Mouse (Mus musculus) mammary gland, adult 2 months (tissue): Measurements from ENCODE around the gene Creb3l4. TPM values are rescaled to one million over a fixed set of nuclear protein-coding genes. Genes with fewer than 3 reads are reported as not detected.

Source experiments
- polyA plus RNA-seq: library from polyadenylated mRNA; depleted of rRNA; stranded (reverse); fragments of >200 nt; gene quantifications from 2 replicates; pipeline ENCODE4 v1.2.3, GENCODE M21; 2012; ENCODE audit warnings: low replicate concordance; rRNA removed

The Creb3l4 gene
- polyA plus RNA-seq = 1.7 and 2.5 TPM in 2 replicates

DNA sequence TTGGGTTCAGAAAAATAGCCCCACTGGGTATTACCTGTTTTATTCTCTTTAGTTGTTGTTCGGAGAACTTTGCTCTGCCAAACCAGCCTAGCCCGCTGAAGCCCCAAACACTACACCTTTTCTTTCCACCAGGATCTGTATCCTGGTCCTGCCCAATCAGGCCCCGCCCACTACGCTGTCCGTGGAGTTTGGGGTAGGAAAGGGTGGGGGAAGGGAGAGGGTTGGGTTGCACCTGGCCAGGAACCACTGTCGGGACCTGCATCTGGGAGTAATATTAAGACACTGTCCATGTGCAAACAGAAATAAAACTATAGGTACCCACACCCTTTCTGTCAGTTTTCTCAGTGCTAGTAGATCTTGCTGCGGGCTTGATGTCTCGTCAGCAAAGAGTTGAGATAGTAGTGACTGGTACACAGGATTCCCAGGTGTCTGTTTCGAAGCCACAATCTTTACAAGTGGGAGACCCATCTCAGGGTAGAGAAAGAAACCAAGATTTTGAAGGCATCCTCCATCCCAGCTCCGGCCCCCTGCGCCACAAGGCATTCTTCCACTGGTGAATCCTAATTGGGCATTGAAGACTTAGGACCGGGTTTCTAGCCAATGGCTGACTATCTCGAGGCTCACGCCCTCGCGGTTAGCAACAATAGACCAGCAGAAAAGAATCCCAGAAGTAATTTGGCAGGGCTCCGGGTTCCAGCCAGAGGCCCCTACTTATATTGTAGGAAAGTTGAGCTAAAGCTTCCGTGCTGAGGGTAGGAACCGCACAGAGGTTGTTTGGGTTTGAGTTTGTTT, at the start of gene Creb3l4:
Gene Creb3l4, minus strand, starts transcription at position 529 of the 792 bp plus-strand sequence.

DNA sequence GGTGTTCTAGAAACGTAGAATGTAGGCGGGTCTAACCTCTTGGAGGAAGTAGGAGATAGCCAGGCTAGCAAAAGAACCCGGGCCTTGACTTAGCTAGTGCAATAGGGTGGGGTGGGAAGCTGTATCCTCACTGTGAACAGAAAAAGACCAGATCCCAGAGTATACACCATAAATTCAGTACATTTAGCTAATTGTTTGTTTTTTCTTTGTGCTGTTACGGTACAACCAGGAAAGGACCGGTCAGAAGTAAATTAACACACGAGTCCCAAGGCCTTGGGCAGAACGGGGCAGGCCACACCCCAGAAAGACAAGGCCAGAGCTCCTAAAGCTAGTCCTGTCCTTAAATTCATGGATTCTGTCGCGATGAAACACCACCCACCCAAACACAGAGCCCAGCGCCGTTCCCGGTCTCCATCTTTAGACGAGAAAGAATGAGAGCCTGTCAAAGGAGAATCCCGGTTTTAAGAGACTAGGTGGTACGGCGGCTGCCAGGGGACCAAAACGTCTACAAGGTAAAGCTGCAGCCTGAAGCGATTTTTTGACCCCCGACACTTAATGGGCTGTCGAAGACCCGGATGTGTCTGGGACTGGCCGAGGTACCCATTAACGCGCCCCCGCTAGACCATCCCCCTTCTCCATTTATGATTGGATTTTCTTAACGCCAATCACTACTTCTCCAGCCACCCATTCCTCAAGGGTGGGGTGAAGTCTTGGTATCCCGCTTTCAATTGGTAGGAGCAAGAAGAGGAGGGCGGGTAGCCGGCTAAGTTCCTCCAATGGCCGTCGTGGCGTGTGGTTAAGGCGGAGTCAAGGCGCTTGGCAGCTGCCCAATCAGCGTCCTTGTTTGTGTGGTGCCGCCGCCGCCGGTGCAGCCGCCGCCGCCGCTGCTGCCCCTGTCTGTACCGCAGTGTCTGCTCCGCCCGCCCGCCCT, 49.3 kb upstream of the Creb3l4 start, which contains the start of gene Gatad2b:
Gene Gatad2b, plus strand, starts transcription at position 834 of the 931 bp plus-strand sequence.

DNA sequence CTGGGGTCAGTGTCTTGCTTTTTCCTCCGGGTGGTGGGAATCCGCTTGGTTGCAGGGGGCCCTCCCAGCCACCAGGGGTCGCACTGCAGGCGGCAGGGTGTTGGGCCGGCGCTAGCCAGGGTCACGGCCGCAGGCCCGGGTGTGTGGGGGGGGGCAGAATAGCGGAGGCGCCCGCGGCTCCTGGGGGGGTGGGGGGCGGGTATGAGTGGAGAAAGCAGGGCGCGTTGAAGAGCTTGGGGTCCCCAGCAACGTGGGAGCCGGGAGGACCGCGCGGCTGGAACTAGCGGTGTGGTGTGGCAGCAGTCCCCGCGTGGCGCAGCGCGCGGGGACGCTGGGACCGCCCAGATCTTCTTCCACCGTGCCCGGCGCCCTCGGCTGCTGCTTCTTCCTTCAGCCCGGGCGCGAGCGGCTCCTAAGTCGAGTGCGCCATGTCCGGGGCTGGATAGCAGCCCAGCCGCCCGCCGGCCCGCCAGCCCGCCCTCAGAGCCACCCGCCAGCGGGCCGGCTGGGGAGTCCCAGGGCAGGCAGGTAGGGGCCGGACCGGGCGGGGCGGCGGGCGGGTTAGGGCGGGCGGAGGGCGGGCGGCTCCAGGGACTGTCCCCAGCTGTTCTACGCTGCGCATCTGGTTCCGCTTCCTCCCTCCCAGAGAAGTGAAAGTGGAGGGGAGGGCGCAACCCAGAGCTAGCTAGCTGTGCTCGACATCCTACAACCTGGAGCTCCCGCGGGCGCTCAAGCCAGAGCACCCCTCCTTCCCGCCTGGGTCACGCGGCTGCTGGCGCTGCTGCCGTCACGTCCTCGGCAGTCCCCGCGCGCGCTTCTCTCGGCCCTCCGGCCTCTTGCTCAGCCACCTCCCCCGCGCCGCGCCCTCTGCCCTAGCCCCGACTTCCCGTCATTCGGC, 22.0 kb upstream of the Creb3l4 start, which contains the start of gene Dennd4b:
Gene Dennd4b, plus strand, starts transcription at position 152 of the 898 bp plus-strand sequence.

DNA sequence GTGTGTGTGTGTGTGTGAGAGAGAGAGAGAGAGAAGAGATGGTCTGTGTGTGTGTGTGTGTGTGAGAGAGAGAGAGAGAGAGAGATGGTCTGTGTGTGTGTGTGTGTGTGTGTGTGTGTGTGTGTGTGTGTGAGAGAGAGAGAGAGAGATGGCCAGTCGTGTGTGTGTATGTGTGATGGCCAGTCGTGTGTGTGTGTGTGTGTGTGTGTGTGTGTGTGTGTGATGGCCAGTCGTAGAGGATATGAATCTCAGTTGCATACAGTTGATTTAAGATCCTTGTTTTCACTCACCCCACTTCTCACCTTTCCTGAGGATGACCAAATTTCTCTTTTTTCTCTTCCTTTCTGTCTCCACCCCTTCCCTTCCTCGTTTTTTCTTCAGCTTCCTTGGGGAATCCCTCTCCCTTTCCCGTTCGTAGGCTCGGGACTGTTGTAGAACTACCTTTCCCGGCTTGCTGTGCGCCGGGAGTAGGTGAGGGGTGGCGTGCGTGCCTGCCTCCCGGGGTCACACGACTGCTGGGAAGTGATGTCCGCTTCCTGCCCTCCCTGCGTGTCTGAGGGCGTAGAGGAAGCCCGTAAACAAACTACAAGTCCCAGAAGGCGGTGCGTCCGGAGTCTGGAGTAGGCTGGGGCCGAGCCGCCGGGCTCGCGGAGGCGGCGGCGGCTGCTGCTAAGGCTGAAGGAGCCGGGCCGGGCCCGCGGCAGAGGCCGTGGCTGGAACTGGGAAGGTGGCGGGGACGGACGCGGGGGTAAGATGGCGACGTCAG, 10.5 kb upstream of the Creb3l4 start, which contains the start of gene Crtc2:
Gene Crtc2, plus strand, starts transcription at position 511 of the 766 bp plus-strand sequence.

DNA sequence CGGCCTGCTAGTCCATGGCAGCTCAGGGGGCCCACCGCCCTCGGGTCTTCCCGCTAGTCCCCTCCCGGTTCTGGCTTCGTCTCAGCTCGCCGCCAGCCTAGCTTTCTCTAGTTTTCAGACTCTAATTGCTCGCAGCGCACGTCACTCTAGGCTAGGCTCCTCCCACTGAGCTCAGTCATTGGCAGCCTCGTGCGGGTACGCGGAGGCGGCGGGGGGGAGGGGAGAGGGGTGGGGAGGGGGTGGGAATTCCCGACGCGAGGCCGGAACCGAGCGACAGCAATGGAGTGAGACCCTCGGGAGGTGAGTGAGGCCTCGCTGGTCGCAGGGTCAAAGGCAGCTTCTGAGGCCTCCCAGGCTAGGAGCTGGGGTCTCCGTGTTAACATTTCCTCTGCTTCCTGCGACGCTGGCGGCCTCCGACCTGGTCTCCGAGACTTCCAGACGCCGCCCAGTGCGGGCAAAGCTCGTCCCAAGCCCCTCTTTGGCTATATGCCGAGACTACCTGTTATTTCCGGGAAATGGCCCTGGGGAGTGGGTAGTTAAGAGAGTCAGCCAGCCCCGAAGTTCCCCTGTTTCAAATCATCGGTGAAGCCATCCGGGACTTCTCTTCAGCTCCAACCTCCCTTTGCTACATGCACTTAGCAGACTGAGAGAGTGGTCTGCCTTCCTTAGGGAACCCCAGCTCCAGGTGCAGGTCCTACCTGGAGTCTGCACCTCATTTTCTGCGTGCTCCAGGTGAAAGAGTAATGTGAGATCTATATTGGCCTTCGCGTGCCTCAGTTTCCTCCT, 4.8 kb upstream of the Creb3l4 start, which contains the start of gene Slc39a1:
Gene Slc39a1, plus strand, starts transcription at position 213 of the 786 bp plus-strand sequence.

DNA sequence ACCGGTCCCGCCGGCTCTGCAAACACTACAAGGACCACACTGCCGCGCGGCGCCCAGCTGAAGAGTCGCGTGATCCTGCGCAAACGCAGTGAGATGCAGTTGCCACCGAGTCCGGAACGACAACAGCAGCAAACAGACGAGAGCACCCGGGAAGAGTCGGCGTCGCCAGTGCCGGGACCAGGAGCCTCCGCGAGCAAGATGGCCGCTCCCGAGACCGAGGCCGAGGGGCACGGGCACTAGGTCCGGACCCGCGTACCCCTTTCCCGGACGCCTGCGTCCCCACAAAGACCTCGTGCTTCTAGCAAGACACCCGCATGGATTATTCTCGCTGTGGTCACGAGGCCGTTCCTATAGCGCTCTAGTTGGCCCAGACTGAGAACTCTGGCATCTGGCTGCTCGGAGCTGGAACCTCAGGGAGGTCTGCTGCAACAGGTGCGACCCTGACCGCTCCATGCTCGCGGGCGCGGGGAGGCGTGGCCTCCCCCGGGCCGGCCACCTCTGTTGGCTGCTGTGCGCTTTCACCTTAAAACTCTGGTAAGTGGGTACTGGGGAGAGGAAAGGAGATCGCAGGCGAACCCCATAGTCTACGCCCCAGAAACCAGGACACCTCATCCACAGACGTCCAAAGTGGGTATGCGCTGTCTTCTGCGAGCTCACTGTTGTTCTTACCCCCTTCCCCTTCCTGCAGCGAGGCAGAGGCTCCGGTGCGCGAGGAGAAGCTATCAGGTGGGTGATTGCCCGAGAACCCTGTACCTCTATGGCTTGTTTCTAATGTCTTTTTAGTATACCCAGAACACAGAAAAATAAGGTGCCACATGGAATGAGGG, 11.6 kb downstream of the Creb3l4 start, which contains the start of gene Jtb:
Gene Jtb, plus strand, starts transcription at position 91 of the 827 bp plus-strand sequence.

DNA sequence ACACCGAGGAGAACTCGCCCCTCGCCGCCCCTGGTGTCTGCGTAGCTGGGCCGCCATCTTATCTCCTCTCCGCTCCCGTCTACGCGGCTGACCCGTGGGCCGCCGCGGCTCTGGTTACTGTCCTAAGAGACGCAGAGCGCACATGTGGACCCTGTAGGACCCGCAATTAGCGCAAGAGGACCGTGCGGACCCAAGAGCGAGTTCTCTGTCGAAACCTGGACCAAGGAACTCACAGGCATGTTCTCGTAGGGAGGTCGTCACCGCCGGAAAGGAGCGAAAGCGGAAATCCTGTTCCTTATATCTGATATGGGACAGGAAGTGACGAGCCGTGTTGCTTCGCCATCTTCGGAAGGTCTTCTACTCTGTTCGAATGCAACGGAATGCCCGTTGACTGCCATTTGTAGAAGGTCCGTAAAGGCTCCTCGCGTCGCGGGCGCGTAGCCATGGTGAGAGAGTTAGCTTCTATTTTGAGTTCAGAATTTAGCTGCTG, 29.9 kb downstream of the Creb3l4 start, which contains the start of the genes Rps27 and Rab13:
Gene Rps27, minus strand, starts transcription at position 275 of the 490 bp plus-strand sequence.
Gene Rab13, plus strand, starts transcription at position 319 of the 490 bp plus-strand sequence.

Other genes with a start within 250 kb of the Creb3l4 start
- gene Hax1, start 244.7 kb downstream of the Creb3l4 start, polyA plus RNA-seq = 29.1 and 76.8 TPM in 2 replicates
- gene 4933434E20Rik, start 191.9 kb downstream of the Creb3l4 start, polyA plus RNA-seq = 27.6 and 68.5 TPM in 2 replicates
- 114 and 174 TPM in 2 replicates for gene Ubap2l, start 190.9 kb downstream of the Creb3l4 start, polyA plus RNA-seq
- 103 and 148 TPM in 2 replicates for gene Tpm3, start 170.9 kb downstream of the Creb3l4 start, polyA plus RNA-seq
- 0.27 and 0.57 TPM in 2 replicates for gene Nup210l, start 139.4 kb downstream of the Creb3l4 start, polyA plus RNA-seq
- gene Rps27, start 29.9 kb downstream of the Creb3l4 start, polyA plus RNA-seq = 1,026 and 2,137 TPM in 2 replicates
- 5.5 and 5.7 TPM in 2 replicates for gene Rab13, start 29.8 kb downstream of the Creb3l4 start, polyA plus RNA-seq
- gene Jtb, start 11.9 kb downstream of the Creb3l4 start, polyA plus RNA-seq = 69.0 and 95.6 TPM in 2 replicates
- 99.1 and 121 TPM in 2 replicates for gene Slc39a1, start 4.7 kb upstream of the Creb3l4 start, polyA plus RNA-seq
- 81.9 and 84.8 TPM in 2 replicates for gene Crtc2, start 10.7 kb upstream of the Creb3l4 start, polyA plus RNA-seq
- gene Dennd4b, start 21.7 kb upstream of the Creb3l4 start, polyA plus RNA-seq = 78.6 and 97.3 TPM in 2 replicates
- gene Gatad2b, start 49.7 kb upstream of the Creb3l4 start, polyA plus RNA-seq = 22.3 and 24.7 TPM in 2 replicates
- gene Slc27a3, start 146.4 kb upstream of the Creb3l4 start, polyA plus RNA-seq = 21.0 and 21.7 TPM in 2 replicates
- 26.7 and 32.2 TPM in 2 replicates for gene Ints3, start 190.1 kb upstream of the Creb3l4 start, polyA plus RNA-seq
- gene Npr1, start 222.4 kb upstream of the Creb3l4 start, polyA plus RNA-seq = 102 and 127 TPM in 2 replicates
- 13.6 and 27.9 TPM in 2 replicates for gene Ilf2, start 232.6 kb upstream of the Creb3l4 start, polyA plus RNA-seq
- 24.1 and 56.4 TPM in 2 replicates for gene Snapin, start 247.5 kb upstream of the Creb3l4 start, polyA plus RNA-seq